Mouse (Mus musculus) liver, embryonic 13.5 days (tissue): ENCODE results near the gene Cnksr1. TPM values are rescaled to one million over a fixed set of nuclear protein-coding genes. Genes with fewer than 3 reads are reported as not detected.
"Not testable (repeated sequence)": the region's sequence is repeated elsewhere in the genome, so short reads cannot be mapped to it uniquely, and the experiment has no call there.

Experiments
- ATAC-seq: fragments of 200-750 bp; cut with Nextera tagmentation; 2 replicates; pipeline ENCODE4 v1.8.0; 2017; ENCODE audit warnings: low read depth, mild to moderate bottlenecking, moderate number of reproducible peaks, moderate library complexity
- DNase-seq: peaks from one replicate; pipeline ENCODE4 v3.0.0; 2022
- H3K27ac ChIP-seq: fragments of 300-500 bp; sonication (generic); 2 replicates; pipeline ENCODE4 v1.5.1; 2015; ENCODE audit warnings: moderate library complexity, mild to moderate bottlenecking, inconsistent platforms
- H3K27me3 ChIP-seq: fragments of 300-500 bp; sonication (generic); 2 replicates; pipeline ENCODE4 v1.6.1; 2015; ENCODE audit warnings: mild to moderate bottlenecking, inconsistent platforms
- H3K36me3 ChIP-seq: fragments of 300-500 bp; sonication (generic); 2 replicates; pipeline ENCODE4 v1.6.1; 2015; ENCODE audit warnings: mild to moderate bottlenecking, inconsistent platforms
- H3K4me1 ChIP-seq: fragments of 300-500 bp; sonication (generic); replicated peaks from 2 replicates; pipeline ENCODE4 v1.6.1; 2015; ENCODE audit warnings: inconsistent platforms
- H3K4me2 ChIP-seq: fragments of 300-500 bp; sonication (generic); 2 replicates; pipeline ENCODE4 v1.6.1; 2015; ENCODE audit warnings: inconsistent platforms, mild to moderate bottlenecking, moderate library complexity
- H3K4me3 ChIP-seq: fragments of 300-500 bp; sonication (generic); replicated peaks from 2 replicates; pipeline ENCODE4 v1.5.1; 2015; ENCODE audit warnings: mild to moderate bottlenecking, inconsistent platforms
- H3K9ac ChIP-seq: fragments of 300-500 bp; sonication (generic); 2 replicates; pipeline ENCODE4 v1.6.1; 2015; ENCODE audit warnings: mild to moderate bottlenecking, inconsistent platforms
- H3K9me3 ChIP-seq: fragments of 300-500 bp; sonication (generic); replicated peaks from 2 replicates; pipeline ENCODE4 v1.6.1; 2016; ENCODE audit warnings: inconsistent platforms
- WGBS: fragments of 180-500 bp; shearing (Covaris S2); methylation state at CpG from one replicate; pipeline ENCODE4 v1.1.7; 2015; ENCODE audit not compliant: insufficient replicate concordance; 5-methylcytosine and 5-hydroxymethylcytosine counted together
- polyA plus RNA-seq: library from polyadenylated mRNA; unstranded; fragments of >200 nt; fragmentation: Nextera tagmentation; extraction: Ambion mirVana; gene quantifications from 2 replicates; pipeline ENCODE4 v1.2.1, GENCODE M21; 2015

Gene Cnksr1
- 0.05 and 0.07 TPM in 2 replicates for polyA plus RNA-seq

DNA sequence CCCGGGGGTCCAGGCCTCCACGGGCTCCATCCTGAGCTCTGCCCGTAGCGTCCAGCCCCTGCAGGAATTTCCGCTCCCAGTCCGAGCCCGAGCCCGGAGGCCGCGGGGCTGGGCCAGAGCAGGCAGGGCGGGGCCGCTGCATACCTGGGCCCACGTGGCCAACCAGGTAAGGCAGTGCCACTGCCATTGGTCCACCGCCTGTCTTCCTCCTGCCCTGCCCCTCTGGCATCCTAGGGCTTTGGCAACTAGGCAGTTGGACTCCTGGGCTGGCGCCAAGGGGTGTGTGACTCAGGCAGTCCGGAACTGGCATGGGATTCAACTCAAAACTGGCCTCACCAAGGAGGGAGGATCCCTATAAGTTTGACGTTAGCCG, at the start of gene Cnksr1:
TSS of gene Cnksr1 (minus strand) at position 121 of the 373 bp plus-strand sequence.
- ATAC-seq, result no peak
- no peak within 1 kb of the TSS for H3K27ac ChIP-seq
- H3K4me1 ChIP-seq, result peaks cover 18% of the 10 kb centered on the region
- H3K4me3 ChIP-seq, result peak within 1 kb of the TSS; percentile 27
- 0 out of 2 replicates have a peak within 1 kb of the TSS, but pooled peaks have one; percentile 13 for H3K9ac ChIP-seq
- no peaks in the 10 kb centered on the region for H3K9me3 ChIP-seq
- peaks cover under 1% of the 10 kb centered on the region for H3K36me3 ChIP-seq
- no peak for DNase-seq
- H3K4me2 ChIP-seq, result peak within 1 kb of the TSS; percentile 48
- WGBS, result 11% methylated on average over 18 of the region's 18 CpGs
- H3K27me3 ChIP-seq, result peaks cover 37% of the 10 kb centered on the region

DNA sequence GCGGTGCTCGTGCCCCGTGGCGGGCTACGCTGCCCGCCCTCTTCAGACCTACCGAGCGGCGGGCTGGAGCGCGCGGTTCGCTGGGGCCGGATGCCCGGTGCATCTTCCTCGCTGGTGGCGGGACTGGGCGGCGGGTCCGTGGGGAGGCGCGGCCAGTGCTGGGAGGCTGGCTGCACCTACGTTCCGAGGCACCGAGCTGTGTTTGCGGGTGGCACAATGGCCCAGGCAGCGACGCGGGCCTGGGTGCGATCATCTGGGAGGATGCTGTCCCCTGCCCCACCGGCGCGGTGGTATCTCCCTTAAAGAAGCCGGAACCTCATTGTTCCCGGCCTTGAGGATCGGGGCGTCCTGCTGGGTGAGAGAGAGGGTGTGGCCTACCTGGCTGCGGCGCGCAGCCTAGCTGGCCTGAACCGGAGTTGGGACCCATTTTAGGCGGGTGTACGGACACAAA, 49.4 kb upstream of the Cnksr1 start, which contains the start of gene Pdik1l:
TSS of gene Pdik1l (minus strand) at position 321 of the 451 bp plus-strand sequence.
- peak within 1 kb of the TSS; percentile 99 for H3K27ac ChIP-seq
- H3K27me3 ChIP-seq, result peaks cover 3% of the 10 kb centered on the region; the same call in 1 of the 2 replicates
- peak within 1 kb of the TSS; percentile 99 for H3K9ac ChIP-seq
- peak; percentile 78 for DNase-seq
- H3K36me3 ChIP-seq, result peaks cover 22% of the 10 kb centered on the region
- H3K9me3 ChIP-seq, result no peaks in the 10 kb centered on the region
- peak; percentile 72 for ATAC-seq
- peak within 1 kb of the TSS; percentile 94 for H3K4me2 ChIP-seq
- H3K4me3 ChIP-seq, result peak within 1 kb of the TSS; percentile 100
- H3K4me1 ChIP-seq, result peaks cover 47% of the 10 kb centered on the region
- WGBS, result under 1% methylated on average over 43 of the region's 43 CpGs

DNA sequence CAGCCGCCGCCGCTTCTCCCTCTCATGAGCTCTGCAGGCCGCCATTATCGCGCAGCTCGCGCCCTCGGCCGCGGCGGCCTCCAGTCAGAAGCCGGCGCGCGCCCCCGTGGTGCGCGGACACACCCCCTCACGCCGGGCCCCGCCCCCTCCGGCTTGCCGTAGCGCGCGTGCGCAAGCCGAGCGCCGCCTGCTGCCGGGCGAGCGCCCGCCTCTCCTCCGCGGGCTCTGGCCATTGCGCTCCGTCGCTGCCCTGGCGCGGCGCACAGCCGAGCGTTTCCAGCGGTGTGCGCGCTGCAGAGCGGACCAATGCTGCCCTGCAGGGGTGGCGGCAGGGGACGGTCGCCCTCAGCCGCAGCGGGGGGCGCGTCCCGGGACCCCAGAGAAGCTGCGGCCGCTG, 49.0 kb upstream of the Cnksr1 start:
- DNase-seq (peak; percentile 92), ATAC-seq (peak; percentile 89)
- Histone ChIP-seq H3K27me3 (no peaks in the 10 kb centered on the region), H3K9me3 (no peaks in the 10 kb centered on the region), H3K27ac (peak overlapping the region; percentile 99), H3K9ac (peak overlapping the region; percentile 99), H3K4me3 (peak overlapping the region; percentile 100), H3K36me3 (peaks cover 26% of the 10 kb centered on the region), H3K4me2 (peak overlapping the region; percentile 94), H3K4me1 (peaks cover 47% of the 10 kb centered on the region)
- WGBS, result 1% methylated on average over 58 of the region's 59 CpGs

DNA sequence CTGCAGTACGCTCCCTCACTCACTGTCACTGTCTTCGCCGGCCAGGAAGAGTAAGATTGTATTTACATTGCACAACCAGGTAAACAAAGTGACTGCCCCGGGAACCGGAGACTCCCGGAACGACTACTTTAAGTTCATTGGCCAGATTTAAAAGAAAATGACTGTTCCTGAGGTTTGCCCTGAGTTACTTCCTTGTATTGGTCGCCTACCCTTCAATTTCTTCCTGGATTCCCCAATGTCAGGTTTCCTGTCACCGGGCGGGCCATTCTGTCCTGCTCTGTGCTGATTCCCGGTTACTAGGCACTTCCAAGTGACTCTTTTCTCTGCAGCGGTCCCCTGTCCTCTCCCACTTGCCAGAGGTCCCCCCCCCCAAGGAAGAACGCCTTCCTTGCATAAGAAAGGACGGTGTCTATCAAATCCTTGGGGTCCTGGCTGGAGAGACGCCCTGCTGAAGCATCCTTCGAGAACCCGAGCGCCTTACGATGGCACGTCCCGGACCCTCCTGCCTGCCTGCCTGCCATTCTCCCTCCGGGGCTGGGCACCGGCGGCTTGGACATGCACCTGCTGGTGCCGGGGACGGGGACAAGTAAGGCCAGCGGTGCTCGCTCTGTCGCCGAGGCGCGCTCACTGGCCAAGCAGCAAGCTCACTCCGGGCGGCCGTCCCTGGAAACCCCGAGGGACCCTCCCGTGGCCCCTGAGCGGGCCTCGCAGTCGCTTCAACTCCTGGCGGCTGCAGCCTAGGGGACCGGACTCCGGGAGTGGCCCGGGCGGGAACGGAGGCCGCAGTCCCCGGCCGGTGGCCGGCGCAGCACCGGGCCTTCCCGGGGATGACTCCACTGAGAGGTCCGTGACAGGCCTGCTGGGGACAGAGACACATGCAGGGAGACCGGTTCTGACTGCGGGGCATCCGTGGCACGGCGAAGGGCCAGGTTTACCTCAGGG, 48.3 kb upstream of the Cnksr1 start:
- ATAC-seq, result peak; percentile 34
- WGBS, result under 1% methylated on average over 59 of the region's 59 CpGs

DNA sequence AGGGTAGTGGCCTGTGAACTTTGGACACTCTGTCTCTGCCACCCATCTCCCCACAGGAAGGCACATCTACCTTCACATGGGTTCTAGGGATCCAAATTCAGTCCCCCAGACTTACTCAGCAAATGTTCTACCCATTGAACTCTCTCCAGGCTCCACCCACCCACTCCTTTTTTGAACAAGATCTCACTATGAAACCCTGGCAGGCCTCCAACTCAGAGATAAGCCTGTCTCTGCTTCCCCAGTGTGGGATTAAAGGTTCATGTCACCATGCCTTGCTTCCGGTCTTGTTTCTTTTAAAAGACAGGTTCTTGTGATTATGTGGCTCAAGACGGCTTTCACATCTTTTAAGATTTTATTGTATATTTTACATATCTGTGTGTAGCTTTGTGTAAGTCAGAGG, 46.7 kb upstream of the Cnksr1 start:
- ATAC-seq (no peak), DNase-seq (peak; percentile 69)
- Histone ChIP-seq H3K4me2 (peak overlapping the region; percentile 92), H3K4me3 (peak overlapping the region; percentile 100), H3K36me3 (peaks cover 46% of the 10 kb centered on the region), H3K9ac (peak overlapping the region; percentile 99), H3K27me3 (no peaks in the 10 kb centered on the region), H3K27ac (peak overlapping the region; percentile 87), H3K4me1 (peaks cover 47% of the 10 kb centered on the region), H3K9me3 (no peaks in the 10 kb centered on the region)
- WGBS, result 22% methylated on average over 2 of the region's 2 CpGs

More for the DNA sequence above, 48.3 kb upstream of the Cnksr1 start:
- Histone ChIP-seq H3K9ac (peak overlapping the region; percentile 99), H3K27me3 (no peaks in the 10 kb centered on the region), H3K4me2 (peak overlapping the region; percentile 92), H3K36me3 (peaks cover 31% of the 10 kb centered on the region), H3K4me3 (peak overlapping the region; percentile 100), H3K9me3 (no peaks in the 10 kb centered on the region), H3K4me1 (peaks cover 47% of the 10 kb centered on the region), H3K27ac (peak overlapping the region; percentile 87)
- peak; percentile 28 for DNase-seq

DNA sequence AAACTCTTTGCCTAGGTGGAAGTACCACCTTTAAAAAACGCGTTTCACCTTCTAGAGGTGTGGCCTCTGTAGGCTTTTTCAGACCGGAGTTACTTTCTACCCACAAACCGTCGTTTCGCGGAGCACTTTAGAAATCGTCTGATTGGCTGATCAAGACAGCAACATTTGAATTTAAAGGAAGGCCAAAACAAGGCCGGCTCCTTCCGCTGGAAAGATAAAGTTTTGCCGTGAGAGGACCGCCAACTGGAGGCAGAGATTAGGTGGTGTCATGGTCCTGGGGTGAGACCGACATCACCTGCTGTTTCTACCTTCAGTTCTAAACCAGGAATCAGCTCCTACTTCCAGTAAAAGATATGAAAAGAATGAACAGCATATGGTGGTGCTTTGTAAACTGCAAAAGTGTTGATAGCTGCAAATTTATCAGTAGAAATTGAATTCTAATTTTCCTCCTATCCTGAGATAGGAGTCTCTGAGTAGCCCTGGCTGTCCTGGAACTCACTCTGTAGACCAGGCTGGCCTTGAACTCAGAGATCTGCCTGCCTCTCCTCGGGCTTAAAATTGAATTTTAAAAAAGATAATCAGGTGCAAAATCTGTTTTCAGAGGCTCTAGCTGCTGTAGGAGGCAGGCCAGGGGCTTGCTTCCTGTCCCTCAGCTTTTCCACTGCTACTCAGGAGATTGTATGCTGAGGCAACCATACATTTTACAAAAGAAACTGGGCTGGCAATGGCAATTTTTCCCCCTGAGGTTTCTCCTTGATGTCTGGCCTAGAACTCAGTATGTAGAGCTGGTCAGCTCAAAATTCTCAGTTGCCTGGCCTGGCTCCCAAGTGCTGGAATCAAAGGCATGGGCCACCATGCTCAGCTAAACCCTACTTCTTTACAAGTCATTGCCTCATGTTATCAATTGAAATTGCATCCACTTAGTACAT, 35.5 kb upstream of the Cnksr1 start:
- no peaks in the 10 kb centered on the region for H3K27me3 ChIP-seq
- peak; percentile 62 for DNase-seq
- ATAC-seq, result peak; percentile 94
- H3K27ac ChIP-seq, result peak overlapping the region; percentile 92
- H3K36me3 ChIP-seq, result peaks cover 28% of the 10 kb centered on the region
- H3K9me3 ChIP-seq, result no peaks in the 10 kb centered on the region
- H3K9ac ChIP-seq, result peak overlapping the region; percentile 62
- WGBS, result under 1% methylated on average over 14 of the region's 14 CpGs
- peak overlapping the region; percentile 41 for H3K4me3 ChIP-seq
- H3K4me2 ChIP-seq, result peak overlapping the region; percentile 67
- H3K4me1 ChIP-seq, result peaks cover 28% of the 10 kb centered on the region

DNA sequence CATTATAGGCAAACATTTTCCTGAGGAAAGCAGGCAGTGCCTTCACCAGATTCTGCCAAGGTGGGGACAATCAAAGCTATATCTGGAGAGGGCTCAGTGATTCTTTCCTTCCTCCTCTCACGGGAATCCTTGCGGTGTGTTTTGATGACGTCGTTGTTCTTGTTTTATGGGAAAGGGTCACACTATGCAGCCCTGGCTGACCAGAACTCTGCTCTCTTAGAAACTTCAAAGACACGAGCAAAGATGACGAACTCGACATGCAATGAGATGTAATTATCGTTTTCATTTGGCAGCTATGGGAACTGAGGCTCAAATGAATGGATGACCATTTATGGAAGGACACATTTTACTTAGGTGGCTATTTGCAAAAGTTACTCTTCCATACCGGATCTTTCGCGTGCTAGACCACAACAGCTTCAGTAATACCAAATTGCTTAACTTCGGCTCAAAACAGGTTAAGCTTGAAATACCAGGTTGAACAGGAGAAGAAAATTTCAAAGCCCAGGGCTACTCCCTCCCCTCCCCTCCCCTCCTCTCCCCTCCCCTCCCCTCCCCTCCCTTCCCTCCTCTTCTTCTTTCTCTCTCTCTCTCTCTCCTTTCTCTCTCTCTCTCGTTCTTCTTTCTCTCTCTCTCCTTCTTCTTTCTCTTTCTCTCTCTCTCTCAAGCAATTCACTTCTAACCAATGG, 34.7 kb upstream of the Cnksr1 start:
- Histone ChIP-seq H3K27me3 (no peaks in the 10 kb centered on the region), H3K9me3 (no peaks in the 10 kb centered on the region), H3K27ac (peak overlapping the region; percentile 92), H3K4me1 (peaks cover 28% of the 10 kb centered on the region), H3K9ac (peak overlapping the region; percentile 62), H3K4me3 (peak overlapping the region; percentile 41), H3K36me3 (peaks cover 21% of the 10 kb centered on the region), H3K4me2 (peak overlapping the region; percentile 67)
- DNase-seq, result no peak
- 12% methylated on average over 12 of the region's 13 CpGs for WGBS
- peak; percentile 50 for ATAC-seq

DNA sequence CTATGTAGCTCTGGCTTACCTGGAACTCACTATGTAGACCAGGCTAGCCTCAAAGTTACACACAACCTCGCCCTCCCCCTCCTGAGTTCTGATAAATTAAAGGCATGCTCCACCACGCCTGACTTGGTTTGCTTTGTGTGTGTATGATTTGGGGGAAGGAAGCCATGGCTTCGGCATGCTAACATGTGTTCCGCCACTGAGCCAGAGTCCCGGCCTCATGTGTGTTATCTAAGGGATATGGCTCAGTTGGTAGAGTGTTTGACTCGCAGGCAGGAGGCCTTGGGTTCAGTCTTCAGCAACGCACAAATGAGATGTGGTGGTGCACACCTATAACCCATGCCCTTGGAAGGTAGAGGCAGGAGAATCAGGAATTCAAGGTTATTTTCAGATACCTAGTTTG, 33.8 kb upstream of the Cnksr1 start:
- Histone ChIP-seq H3K4me3 (no peak overlapping the region), H3K9ac (no peak overlapping the region), H3K4me1 (peaks cover 28% of the 10 kb centered on the region), H3K9me3 (no peaks in the 10 kb centered on the region), H3K4me2 (peak overlapping the region; percentile 67; the same call in 1 of the 2 replicates), H3K27me3 (no peaks in the 10 kb centered on the region), H3K36me3 (peaks cover 13% of the 10 kb centered on the region), H3K27ac (peak overlapping the region; percentile 29; the same call in 1 of the 2 replicates)
- 64% methylated on average over 7 of the region's 7 CpGs for WGBS
- DNase-seq (no peak), ATAC-seq (no peak)

DNA sequence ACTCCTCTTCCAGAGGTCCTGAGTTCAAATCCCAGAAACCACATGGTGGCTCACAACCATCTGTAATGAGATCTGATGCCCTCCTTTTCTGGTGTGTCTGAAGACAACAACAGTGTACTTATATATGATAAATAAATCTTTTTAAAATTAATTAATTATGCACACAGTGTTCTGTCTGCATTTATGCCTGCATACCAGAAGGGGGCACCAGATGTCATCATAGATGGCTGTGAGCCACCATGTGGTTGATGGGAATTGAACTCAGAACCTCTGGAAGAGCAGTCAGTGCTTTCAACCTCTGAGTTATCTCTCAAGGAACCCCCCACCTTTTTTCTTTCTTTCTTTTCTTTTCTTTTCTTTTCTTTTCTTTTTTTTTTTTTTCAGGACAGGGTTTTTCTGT, 31.4 kb upstream of the Cnksr1 start:
- not testable (repeated sequence) for H3K9ac ChIP-seq, H3K4me3 ChIP-seq, H3K36me3 ChIP-seq, DNase-seq, ATAC-seq, H3K27me3 ChIP-seq, H3K9me3 ChIP-seq, H3K4me2 ChIP-seq, H3K27ac ChIP-seq
- peaks cover 27% of the 10 kb centered on the region for H3K4me1 ChIP-seq

DNA sequence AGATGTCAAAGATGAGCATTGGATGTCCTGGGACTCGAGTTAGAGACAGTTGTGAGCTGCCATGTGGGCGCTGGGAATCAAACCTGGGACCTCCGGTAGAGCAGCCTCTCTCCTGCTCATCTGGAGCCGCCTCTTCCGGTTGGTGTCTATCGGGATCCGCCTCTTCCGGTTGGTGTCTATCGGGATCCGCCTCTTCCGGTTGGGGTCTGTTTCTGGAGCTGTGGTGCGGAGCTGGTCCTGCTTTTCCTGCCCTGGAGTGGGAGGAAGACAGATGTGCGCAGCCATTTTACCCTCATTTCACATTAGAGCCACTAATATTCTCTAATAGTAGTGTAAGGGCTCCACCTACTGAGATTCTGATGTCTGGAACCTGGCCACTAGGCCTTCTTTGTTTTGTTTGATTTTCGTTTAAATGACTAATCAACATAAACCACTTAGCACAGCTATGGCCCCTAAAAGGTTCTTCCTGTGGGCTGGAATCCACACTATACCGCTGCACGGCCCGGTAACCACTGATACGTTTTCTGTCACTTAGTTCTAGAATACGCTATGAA, 30.0 kb upstream of the Cnksr1 start:
- DNase-seq, result no peak
- H3K4me1 ChIP-seq, result peaks cover 13% of the 10 kb centered on the region
- 72% methylated on average over 19 of the region's 19 CpGs for WGBS
- H3K4me3 ChIP-seq, result no peak overlapping the region
- H3K9ac ChIP-seq, result no peak overlapping the region
- ATAC-seq, result no peak
- H3K27ac ChIP-seq, result no peak overlapping the region
- no peaks in the 10 kb centered on the region for H3K36me3 ChIP-seq
- H3K9me3 ChIP-seq, result no peaks in the 10 kb centered on the region
- no peaks in the 10 kb centered on the region for H3K27me3 ChIP-seq
- no peak overlapping the region for H3K4me2 ChIP-seq
